Mouse (Mus musculus) adrenal gland, postnatal 10 days (tissue): Measurements from ENCODE around the gene Htr3b. TPM values are rescaled to one million over a fixed set of nuclear protein-coding genes. Genes with fewer than 3 reads are reported as not detected.

Source experiments
- DNase-seq: peaks from one replicate; pipeline ENCODE4 v3.0.0; 2021; ENCODE audit warnings: mixed read lengths
- total RNA-seq, 2 experiments: library from RNA; stranded (reverse); gene quantifications; 2 replicates each; pipeline ENCODE4 v1.2.3; 2021

Gene Htr3b
- total RNA-seq, 2 experiments from 2014 or later = 2.0 to 4.5 TPM

- peak; percentile 13 for DNase-seq
Observed at GRCm38 (mm10) chr9:48916011-48916788, 48.6 kb downstream of the Htr3b start.

- peak; percentile 74 for DNase-seq
Observed at GRCm38 (mm10) chr9:48910885-48911537, 53.8 kb downstream of the Htr3b start, which contains the start of gene Htr3a. TSS of gene Htr3a (minus strand) at chr9:48911099.

GRCm38 (mm10) chr9:48904421-48904820 is 60.4 kb downstream of the Htr3b start:
- DNase-seq = no peak

- peak; percentile 40 for DNase-seq
Observed at GRCm38 (mm10) chr9:48903766-48904165, 61.0 kb downstream of the Htr3b start.

GRCm38 (mm10) chr9:48898551-48898950 is 66.2 kb downstream of the Htr3b start:
- DNase-seq = peak; percentile 71

GRCm38 (mm10) chr9:48895819-48896536 is 68.8 kb downstream of the Htr3b start:
- no peak for DNase-seq

GRCm38 (mm10) chr9:48894755-48895154 is 70.0 kb downstream of the Htr3b start:
- no peak for DNase-seq

- peak; percentile 81 for DNase-seq
Observed at GRCm38 (mm10) chr9:48893986-48894385, 70.8 kb downstream of the Htr3b start.

- DNase-seq = no peak
Observed at GRCm38 (mm10) chr9:48889093-48889492, 75.7 kb downstream of the Htr3b start.

Other genes with a start within 250 kb of the Htr3b start
- 10 to 100 TPM; 28.0 to 83.4 TPM for gene Zbtb16, start 128.8 kb downstream of the Htr3b start, total RNA-seq
- gene Htr3a, start 53.9 kb downstream of the Htr3b start, total RNA-seq = 1 to 10 TPM; 3.7 to 5.8 TPM
- gene Usp28, start 20.4 kb upstream of the Htr3b start, total RNA-seq = 10 to 100 TPM; 18.1 to 27.1 TPM
- 10 to 100 TPM; 14.1 to 17.0 TPM for gene Zw10, start 90.6 kb upstream of the Htr3b start, total RNA-seq
- gene Tmprss5, start 116.3 kb upstream of the Htr3b start, total RNA-seq = 1 to 10 TPM in 1 of 2 experiments, under 1 TPM in 1; 0.48 to 1.4 TPM